Mouse (Mus musculus): ENCODE measurements around the gene Agpat4. TPM values are rescaled to one million over a fixed set of nuclear protein-coding genes. Genes with fewer than 3 reads are reported as not detected.
"Not testable (repeated sequence)": the region's sequence is repeated elsewhere in the genome, so short reads cannot be mapped to it uniquely, and the experiment has no call there.

Agpat4 gene
- total RNA-seq, 1 experiment from 2014 or later = 150 TPM

DNA sequence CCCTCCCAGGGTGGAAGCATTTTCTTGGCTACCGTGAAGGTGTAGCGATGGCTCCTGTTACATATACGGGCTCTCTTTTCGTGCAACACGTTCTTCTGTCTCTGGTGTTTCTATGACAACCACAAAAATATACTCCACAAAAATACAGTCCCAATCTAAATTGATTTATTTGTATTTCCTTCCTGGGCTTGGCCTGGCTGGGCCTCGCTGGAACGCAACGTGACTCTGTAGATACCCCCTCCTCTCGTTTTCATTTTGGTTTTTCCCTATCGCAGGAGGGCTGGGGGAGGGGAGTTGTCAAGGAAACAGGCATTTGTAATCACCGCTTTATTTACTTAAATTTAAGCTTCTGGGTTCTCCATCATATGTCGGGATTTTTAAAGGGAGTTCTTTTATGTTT, 1.2 kb downstream of the Agpat4 start:
- no peak for ATAC-seq (replicated peaks; ENCODE audit: insufficient number of reproducible peaks, low FRiP score, low TSS enrichment, poor library complexity, severe bottlenecking)

DNA sequence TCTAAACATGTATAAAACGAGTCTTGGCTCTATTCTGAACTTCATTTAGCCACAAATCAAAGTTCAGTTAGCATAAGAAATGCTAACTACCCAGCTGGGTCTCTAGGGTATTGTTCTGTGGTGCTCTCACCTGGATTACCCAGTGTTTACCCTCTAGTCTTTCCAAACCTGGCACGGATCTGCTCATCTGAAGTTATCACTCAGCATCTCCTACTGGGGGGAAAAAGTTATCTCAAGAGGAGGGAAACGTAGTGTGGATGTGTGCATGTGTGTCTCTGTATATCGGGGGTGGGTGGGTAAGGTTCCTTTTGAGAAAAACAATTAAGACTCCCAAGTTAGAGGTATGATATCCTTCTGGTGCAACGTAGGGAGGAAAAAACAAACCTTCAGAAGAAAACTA, 1.8 kb downstream of the Agpat4 start:
- ATAC-seq (replicated peaks; ENCODE audit: insufficient number of reproducible peaks, low FRiP score, low TSS enrichment, poor library complexity, severe bottlenecking) = no peak

DNA sequence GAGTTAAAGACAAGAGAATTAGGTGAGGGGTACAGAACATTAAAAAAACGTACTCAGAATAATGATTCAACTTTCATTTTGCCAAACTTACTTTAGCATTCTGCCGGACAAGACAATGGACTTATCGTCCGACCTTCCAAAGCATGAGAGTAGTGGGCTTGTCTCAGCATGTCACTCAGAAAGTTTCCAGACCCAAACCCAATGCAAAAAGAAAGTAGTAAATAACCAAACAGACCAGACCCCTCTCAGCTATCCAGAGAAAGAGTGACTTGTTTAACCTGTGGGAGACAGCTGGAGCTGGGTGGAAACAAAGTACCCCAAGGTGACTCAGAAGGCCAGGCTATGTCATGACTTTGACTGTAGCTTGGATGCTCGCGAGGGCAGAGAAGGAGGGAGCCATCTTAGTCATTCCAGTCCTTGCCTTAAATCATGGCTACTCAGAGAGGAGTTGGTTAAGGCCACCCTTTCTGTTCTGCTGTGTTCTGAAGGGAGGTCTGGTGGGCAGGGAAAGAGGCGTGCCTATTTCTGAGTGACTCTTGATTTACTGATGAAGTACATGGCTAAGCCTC, 2.8 kb downstream of the Agpat4 start:
- ATAC-seq (replicated peaks; ENCODE audit: insufficient number of reproducible peaks, low FRiP score, low TSS enrichment, poor library complexity, severe bottlenecking) = no peak

DNA sequence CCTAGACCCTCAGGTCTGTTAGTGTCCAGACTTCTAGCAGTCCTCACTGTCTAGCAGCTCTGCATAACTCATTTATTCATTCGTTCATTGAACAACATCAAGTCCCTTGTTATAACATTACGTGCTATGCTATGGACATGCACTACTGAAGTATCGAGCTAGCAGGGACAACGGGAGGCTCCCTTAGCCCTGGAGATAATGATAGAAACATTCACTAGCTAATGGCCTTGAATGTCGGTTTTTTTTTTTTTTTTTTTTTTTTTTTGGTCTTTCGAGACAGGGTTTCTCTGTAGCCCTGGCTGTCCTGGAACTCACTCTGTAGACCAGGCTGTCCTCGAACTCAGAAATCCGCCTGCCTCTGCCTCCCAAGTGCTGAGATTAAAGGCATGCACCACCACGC, 3.8 kb downstream of the Agpat4 start:
- ATAC-seq (replicated peaks; ENCODE audit: insufficient number of reproducible peaks, low FRiP score, low TSS enrichment, poor library complexity, severe bottlenecking) = not testable (repeated sequence)

DNA sequence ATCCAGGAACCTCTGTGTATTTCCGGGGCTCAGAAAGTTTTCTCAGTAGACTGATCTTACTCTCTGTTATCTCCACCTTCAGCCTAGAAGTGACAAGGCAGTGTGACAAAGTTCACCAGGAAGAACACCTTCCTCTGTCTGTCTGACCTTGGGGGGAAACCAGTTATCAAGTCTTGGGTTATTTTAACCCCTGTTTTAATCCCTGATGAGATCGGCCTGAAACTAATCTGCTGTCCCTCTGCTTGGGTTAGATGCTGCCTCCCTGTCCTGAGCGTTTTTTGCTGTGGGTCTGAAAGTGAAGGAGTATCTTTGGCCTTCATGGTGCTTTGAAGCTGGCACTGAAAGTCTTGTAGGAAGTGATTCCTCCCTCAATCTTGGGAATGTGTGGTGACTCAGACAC, 4.7 kb downstream of the Agpat4 start:
- no peak for ATAC-seq (replicated peaks; ENCODE audit: insufficient number of reproducible peaks, low FRiP score, low TSS enrichment, poor library complexity, severe bottlenecking)

DNA sequence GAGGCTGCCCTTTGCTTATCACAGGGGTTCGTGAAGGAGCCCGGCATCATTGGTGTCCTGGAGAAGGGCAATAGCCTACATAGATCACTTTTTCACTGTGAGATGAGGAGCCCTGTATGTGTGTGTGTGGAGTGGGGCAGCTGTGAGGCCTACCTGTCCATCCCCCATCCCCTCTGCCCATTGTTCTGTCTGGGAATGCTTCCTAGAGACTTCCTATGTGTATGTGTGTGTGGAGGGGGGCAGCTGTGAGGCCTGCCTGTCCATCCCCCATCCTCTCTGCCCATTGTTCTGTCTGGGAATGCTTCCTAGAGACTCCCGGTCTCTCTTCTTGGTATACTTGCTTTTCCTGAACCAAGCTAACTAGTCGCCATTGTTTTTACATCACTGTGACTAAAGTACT, 8.6 kb downstream of the Agpat4 start:
- ATAC-seq (replicated peaks; ENCODE audit: insufficient number of reproducible peaks, low FRiP score, low TSS enrichment, poor library complexity, severe bottlenecking) = no peak

DNA sequence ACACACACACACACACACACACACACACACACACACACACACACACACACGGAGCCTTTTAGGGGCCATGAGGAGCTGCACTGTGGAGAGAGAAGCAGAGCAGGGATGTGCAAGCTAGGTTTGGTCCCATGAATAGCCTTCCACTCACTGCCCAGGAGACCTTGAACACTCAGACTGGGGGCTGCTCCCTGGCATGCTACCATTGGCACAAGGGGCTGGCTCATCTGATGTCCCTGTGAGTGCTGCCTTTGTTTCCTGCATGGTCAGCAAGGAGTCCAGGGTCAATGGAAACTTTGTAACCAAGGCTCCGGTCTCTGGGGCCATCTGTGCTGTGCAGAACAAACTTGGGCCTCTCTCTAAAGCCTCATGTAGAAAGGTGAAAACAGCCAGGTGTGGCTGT, 10.5 kb downstream of the Agpat4 start:
- no peak for ATAC-seq (replicated peaks; ENCODE audit: insufficient number of reproducible peaks, low FRiP score, low TSS enrichment, poor library complexity, severe bottlenecking)

DNA sequence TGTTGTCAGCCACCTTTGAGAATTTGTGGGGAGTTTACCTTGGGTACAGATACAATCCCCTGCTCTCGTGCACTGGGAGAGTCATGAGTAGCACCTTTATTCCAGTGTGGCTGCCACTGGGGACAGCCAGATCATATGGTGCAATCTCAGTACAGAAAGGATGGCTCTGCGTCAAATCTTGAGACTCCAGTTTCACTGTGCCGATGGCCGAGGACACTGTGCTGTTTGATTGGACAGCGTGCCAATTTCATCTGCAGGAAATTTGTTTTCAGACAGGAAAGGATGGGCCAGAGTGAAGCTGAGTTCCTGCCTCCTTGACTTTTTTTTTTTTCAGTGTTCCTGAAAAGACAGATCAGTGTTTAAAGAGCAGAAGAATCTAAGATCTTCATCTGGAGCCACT, 12.7 kb downstream of the Agpat4 start:
- no peak for ATAC-seq (replicated peaks; ENCODE audit: insufficient number of reproducible peaks, low FRiP score, low TSS enrichment, poor library complexity, severe bottlenecking)

DNA sequence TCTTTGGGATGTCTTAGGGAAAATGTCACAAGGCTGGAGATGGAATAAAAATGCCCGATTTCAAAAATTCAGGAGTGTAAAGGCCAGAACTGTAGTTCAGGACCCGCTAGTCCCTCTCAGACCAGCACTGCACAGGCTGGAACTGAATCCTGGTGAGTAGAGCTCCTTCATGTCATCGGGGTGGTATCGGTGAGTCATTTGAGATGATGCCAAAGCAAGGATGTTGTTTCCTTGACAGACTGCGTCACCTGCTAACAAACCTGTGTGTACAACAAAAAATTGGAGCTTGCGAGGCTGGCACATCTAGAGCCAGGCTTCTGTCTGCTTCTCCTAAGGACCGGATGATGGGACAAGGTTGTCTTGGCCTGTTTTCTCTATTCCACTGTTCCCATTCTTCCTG, 13.1 kb downstream of the Agpat4 start:
- no peak for ATAC-seq (replicated peaks; ENCODE audit: insufficient number of reproducible peaks, low FRiP score, low TSS enrichment, poor library complexity, severe bottlenecking)

DNA sequence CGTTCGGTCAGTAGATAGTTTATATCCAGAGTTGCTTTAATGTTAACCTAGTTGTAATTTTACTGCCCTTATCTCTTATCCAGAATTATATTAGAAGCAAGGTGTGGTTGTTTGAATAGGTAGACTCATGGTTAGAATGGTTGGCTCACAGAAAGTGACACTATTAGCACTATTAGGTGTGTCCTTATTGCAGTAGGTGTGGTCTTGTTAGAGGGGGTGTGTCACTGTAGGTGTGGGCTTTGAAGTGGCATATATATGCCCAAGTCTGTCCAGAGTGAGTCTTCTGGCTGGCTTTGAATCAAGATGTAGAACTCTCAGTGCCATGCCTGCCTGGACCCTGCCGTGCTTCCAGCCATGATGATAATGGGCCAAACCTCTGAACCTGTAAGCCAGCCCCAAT, 14.4 kb downstream of the Agpat4 start:
- ATAC-seq (replicated peaks; ENCODE audit: insufficient number of reproducible peaks, low FRiP score, low TSS enrichment, poor library complexity, severe bottlenecking) = no peak

DNA sequence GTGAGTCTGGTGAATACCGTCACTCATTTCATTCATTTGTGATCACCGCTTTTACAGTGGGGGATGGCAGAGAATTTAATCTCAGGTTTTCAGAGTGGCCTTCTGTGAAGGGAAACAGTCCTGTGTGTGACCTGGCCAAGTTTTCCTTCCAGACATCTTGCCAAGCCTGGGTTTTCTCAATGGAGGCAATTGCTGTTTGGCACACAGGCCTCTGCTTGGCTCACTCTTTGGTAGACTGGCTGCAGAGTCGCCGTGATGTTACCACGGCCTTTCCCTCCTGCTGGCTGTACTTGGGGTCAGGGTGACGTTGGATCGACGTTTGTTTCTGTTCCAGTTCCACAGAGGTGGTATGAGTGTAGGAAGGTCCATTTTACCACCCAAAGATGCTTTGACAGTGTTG, 15.5 kb downstream of the Agpat4 start:
- ATAC-seq (replicated peaks; ENCODE audit: insufficient number of reproducible peaks, low FRiP score, low TSS enrichment, poor library complexity, severe bottlenecking) = no peak

DNA sequence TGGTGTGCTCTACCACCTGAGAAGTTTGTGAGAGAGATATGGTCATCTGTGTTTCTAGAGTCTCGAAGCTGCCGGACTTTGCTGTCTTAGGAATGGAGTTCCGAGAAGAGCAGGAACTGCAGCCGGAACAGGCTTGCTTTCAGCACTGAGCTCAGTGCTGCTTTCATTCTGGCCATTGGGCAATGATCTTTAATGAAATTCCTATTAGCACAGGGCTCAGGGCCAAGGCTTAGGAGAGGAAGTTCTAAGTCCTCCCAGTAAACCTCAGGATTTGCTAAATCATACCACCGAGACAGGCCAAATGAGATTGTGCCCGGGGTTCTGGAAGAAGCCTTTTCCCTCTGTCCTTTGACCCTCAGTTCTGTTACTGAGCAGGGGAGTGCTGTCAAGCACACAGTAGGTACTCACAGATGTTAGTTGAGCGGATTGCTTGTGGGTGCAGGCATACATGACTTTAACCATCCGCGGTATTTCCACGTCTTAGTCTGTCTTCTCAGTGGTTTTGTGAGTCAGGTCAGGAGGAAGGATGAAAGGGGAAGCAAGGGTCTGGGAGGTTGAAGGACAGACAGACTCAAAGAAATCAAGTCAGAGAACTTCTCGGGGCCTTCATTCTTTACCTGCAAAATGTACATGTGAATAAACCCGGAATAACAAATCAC, 16.6 kb downstream of the Agpat4 start:
- peak; percentile 74 for ATAC-seq (replicated peaks; ENCODE audit: insufficient number of reproducible peaks, low FRiP score, low TSS enrichment, poor library complexity, severe bottlenecking)

DNA sequence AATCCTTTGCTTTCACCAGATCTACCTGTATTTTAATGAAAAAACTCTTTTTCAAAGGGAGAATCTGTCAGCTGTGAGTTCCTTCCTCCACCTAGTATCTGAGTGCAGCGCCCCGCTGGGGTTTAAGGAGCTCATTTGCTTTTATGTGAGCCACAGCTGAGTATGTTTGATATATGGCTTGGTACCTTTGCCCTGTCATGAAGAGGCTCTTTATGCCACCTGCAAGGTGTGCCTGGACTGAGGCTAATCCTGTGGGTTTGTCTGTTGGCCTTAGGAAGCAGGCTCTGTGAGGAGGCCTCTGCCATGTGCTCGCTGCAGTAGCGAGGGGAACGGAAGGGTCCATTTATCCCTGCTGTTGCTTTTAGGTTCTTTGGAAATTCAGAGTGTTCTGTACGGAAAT, 19.9 kb downstream of the Agpat4 start:
- ATAC-seq (replicated peaks; ENCODE audit: insufficient number of reproducible peaks, low FRiP score, low TSS enrichment, poor library complexity, severe bottlenecking) = no peak

DNA sequence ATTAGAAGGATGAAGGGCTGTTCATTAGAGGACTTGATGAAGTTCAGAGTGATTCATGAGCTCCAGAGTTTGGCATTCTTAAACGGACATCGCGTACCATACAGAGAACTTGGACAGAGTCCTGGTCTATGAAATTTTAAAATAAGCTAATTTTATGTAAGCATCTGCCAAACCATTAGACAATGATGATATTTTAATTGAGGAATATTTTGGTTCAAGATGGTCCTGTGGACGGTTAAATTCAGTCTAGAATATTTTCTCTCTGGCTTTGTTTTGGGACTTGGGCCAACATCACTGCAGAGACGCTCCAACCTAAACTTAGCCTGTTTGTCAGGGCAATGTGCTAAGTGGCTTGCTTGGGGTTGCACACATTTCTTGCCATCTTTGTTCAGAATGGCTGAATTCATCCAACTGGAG, 25.5 kb downstream of the Agpat4 start:
- no peak for ATAC-seq (replicated peaks; ENCODE audit: insufficient number of reproducible peaks, low FRiP score, low TSS enrichment, poor library complexity, severe bottlenecking)

DNA sequence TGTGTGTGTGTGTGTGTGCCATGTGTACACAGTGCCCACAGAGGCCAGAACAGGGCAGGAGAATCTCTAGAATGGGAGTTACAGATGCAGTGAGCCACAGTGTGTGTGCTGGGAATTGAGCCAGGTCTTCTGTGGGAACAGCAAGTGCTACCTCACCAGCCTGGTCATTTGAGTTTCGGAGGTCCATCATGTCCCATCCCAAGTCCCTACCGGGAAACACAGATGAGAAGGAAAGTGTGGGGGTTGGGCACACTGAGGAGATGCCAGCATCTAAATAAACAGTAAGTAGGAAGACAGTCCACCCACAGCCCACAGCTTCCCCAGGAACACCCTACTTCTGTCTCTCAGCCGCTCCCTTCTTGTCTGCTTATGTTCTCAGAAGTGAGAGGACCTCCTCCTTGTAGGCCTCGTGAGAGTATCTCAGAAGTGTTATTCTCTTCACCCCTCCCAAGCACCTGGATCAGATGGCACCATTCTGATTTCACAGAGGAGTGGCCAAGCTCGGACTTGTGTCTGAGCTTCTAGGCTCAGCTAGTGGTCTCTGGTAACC, 27.7 kb downstream of the Agpat4 start:
- ATAC-seq (replicated peaks; ENCODE audit: insufficient number of reproducible peaks, low FRiP score, low TSS enrichment, poor library complexity, severe bottlenecking) = peak; percentile 86

DNA sequence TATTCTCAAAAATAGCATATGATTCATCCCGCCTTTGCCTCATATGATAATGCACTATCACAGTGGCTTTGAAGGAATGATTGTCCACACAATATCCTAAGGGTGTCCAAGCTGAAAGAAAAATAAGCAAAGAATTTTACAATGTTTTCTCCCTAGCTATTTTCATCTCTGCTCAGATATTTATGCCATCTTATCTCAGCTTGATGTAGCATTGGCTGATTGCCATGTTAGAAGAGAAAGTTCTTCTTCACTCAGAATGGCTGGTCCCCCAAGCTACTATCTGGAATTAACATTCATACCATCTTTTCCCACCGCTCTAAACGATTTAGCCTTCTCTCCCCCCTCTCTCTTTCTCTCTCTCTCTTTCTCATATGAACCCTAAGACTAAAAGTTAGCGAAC, 29.3 kb downstream of the Agpat4 start:
- no peak for ATAC-seq (replicated peaks; ENCODE audit: insufficient number of reproducible peaks, low FRiP score, low TSS enrichment, poor library complexity, severe bottlenecking)

DNA sequence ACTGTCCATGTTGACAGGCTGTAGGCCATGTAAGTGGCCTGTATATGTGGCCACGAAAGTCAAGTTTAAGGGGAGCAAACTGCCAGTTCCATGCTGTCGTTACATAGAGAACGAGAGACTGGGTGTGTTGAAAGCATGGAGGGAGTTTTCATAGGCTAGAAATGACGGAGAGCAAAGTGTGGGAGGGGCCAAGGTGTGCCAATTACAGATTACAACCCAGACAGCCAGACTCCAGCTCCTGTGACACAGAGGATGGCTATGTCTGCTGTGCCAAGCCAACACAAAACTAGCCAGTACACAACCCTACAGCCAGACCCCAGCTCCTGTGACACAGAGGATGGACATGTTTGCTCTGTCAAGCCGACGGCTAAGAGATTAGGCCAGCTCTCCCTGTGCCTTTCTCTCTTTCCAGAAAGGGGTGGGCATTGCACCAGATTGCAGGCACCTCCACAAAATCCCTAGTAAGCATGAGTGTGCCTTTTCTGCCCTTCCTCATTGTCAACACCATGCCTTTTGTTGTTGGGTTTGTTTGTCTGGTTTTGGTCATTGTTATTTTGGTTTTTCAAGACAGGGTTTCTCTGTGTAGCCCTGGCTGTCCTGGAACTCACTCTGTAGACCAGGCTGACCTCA, 30.8 kb downstream of the Agpat4 start:
- ATAC-seq (replicated peaks; ENCODE audit: insufficient number of reproducible peaks, low FRiP score, low TSS enrichment, poor library complexity, severe bottlenecking) = no peak

DNA sequence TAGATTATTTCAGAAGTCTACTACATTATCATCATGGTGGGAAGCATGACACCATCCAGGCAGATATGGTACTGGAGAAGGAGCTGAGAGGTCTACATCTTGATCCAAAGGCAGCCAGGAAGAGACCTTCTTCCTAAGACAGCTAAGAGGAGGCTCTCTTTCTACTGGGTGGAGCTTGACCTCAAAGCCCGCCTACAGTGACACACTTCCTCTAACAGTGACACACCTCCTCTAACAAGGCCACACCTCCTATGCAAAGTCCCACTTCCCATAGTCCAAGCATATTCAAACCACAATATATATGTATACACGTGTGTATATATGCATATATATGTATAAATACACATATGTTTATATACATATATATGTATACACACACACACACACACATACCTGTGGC, 32.5 kb downstream of the Agpat4 start:
- peak; percentile 57 for ATAC-seq (replicated peaks; ENCODE audit: insufficient number of reproducible peaks, low FRiP score, low TSS enrichment, poor library complexity, severe bottlenecking)

DNA sequence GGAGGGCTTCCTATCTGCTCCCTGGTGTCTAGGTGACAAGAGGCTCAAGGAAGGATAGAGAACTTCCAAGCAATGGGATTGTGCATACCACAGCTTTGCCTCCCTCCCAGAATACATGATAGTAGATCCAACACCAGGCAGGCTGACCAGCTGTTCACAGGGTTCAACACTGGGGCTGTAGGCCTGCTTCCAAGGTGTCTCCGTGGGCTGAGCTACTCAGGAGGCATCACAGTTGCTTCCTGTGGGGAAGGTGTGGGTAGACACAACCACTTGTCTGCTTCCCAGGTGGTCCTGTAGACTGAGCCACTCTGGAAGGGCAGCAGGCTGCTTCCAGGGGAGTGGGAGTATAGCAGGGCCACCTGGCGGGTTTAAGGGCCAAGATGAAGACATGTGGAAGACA, 35.8 kb downstream of the Agpat4 start:
- ATAC-seq (replicated peaks; ENCODE audit: insufficient number of reproducible peaks, low FRiP score, low TSS enrichment, poor library complexity, severe bottlenecking) = no peak

DNA sequence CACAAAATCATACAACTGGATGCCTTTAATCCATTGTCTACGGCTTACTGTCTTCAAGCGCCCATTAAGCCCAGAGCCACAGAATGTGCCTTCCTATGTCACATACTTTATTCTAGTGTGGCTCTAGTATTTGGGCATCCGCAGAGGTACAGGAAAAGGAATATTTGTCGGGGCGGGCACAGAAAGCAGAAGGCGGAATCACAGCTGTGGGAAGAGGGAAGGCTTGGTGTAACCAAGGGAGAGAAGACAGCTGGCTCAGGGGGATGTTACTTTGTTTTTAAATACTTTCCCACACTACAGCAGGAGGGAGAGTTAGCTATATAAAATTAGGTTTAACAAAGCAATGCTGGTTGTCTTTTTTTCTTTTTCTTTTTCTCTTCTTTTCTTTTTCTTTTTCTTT, 36.7 kb downstream of the Agpat4 start:
- no peak for ATAC-seq (replicated peaks; ENCODE audit: insufficient number of reproducible peaks, low FRiP score, low TSS enrichment, poor library complexity, severe bottlenecking)
